Mouse (Mus musculus): ENCODE measurements at regions not wholly inside any gene's neighbourhood (a gene's known extent, or its start where the extent isn't known, plus 50 kb on each side); places are given as distances from the start of the nearest gene placed in this dataset.

DNA sequence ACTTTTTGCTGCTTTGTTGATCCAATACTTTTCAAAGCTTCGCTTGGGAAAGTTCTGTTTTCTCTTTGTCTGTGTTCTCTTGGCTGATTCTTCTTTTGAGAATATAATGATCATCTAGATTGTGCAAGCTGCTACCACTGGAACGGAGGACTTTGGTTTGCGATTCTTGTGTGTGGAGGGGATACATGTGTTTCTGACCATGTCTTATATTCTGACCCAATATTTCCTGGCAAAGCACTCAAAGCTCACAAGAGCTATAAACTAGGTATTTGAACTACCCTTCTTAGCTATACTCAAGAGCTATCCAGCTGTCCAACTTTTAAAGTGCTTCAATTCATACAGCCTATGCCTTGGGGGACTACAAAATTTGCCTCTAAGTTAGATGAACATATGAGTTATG is 96.6 kb upstream of the Paip1 start:
- Histone ChIP-seq H3K27ac (ENCODE audit: insufficient read depth, low read depth) (no peak overlapping the region), H3K4me2 (ENCODE audit: insufficient read depth, low read depth, poor library complexity, severe bottlenecking) (no peak overlapping the region), H3K27me3 (replicated peaks) (no peaks in the 10 kb centered on the region), H3K9ac (ENCODE audit: insufficient read depth, low read depth) (no peak overlapping the region), H3K79me2 (replicated peaks; ENCODE audit: control insufficient read depth, extremely low read depth, insufficient read depth, poor library complexity, severe bottlenecking) (no peaks in the 10 kb centered on the region), H3K4me3 (replicated peaks in 1 of 3; ENCODE audit: low read depth in 2 of 3, low read length in 2 of 3, poor library complexity in 1 of 3) (no peak overlapping the region), H3K36me3 (replicated peaks in 1 of 2; ENCODE audit: control insufficient read depth in 1 of 2, insufficient read depth in 1 of 2, low read length in 1 of 2) (peaks cover 5 to 10% of the 10 kb centered on the region in 2 experiments), H3K4me1 (ENCODE audit: control insufficient read depth in 1 of 2, insufficient read depth in 2 of 2) (peaks cover 0 to 7% of the 10 kb centered on the region in 2 experiments; a peak in 2 of 4 replicates), H3K9me3 (replicated peaks; ENCODE audit: low read length) (no peaks in the 10 kb centered on the region)
- no peak for DNase-seq (ENCODE audit: extremely low read depth)
- dilution Hi-C loops (cut with MboI; ENCODE audit: extremely low pct_ligation_motif_present, extremely low pct_unique_long_range_greater_than_20kb, low sequenced_read_pairs): no loop called here
- TF ChIP-seq ZC3H11A (IDR thresholded peaks at IDR 0.05; ENCODE audit: low read depth, low read length): no peak
- no peak for TF ChIP-seq ELF1 (IDR thresholded peaks at IDR 0.05; ENCODE audit: low read depth, low read length)
- TF ChIP-seq SIN3A (IDR thresholded peaks at IDR 0.05; ENCODE audit: low read length): no peak
- TF ChIP-seq BHLHE40 (IDR thresholded peaks at IDR 0.05; ENCODE audit: low read depth, low read length): no peak
- no peak for TF ChIP-seq RCOR1 (conservative IDR thresholded peaks at IDR 0.05; ENCODE audit: low read depth, low read length)
- no peak for TF ChIP-seq USF1 (IDR thresholded peaks at IDR 0.05; ENCODE audit: low read depth, low read length)
- TF ChIP-seq MAX (IDR thresholded peaks at IDR 0.05; ENCODE audit: low read length): no peak
- in situ Hi-C loops (cut with MboI; ENCODE audit: low pct_ligation_motif_present, low pct_unique_long_range_greater_than_20kb, low sequenced_read_pairs): no loop called here

DNA sequence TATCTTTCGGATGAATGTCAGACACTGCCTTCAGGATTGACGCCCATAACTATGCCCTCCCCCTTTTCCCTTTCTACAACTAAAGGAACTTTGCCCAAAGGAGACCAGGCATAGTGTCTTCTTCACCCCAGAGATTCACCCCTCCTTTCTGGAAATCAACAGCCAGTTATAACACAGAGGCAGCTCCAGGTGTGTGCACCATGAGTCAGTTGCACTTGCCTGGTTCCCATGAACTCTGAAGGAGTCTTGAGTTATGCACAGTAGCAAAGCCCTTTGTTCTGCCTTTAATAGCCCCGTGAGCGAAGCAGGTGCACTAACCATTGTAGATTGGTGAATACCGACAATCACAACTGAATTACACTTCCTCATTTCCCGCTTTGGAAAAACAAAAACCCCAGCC is 94.5 kb upstream of the Paip1 start:
- peaks cover 8 to 20% of the 10 kb centered on the region in 2 experiments for H3K36me3 ChIP-seq (replicated peaks in 1 of 2; ENCODE audit: control insufficient read depth in 1 of 2, insufficient read depth in 1 of 2, low read length in 1 of 2)
- dilution Hi-C loops (cut with MboI; ENCODE audit: extremely low pct_ligation_motif_present, extremely low pct_unique_long_range_greater_than_20kb, low sequenced_read_pairs): no loop called here
- no peak overlapping the region for H3K9ac ChIP-seq (ENCODE audit: insufficient read depth, low read depth)

GRCm38 (mm10) chr13:119337861-119338260 is 90.5 kb upstream of the Paip1 start:
- H3K9me3 ChIP-seq (replicated peaks; ENCODE audit: low read length): no peaks in the 10 kb centered on the region
- no peak overlapping the region for H3K9ac ChIP-seq (ENCODE audit: insufficient read depth, low read depth)
- no peaks in the 10 kb centered on the region for H3K27me3 ChIP-seq (replicated peaks)
- in situ Hi-C loops (cut with MboI; ENCODE audit: low pct_ligation_motif_present, low pct_unique_long_range_greater_than_20kb, low sequenced_read_pairs) (no loop called here), dilution Hi-C loops (cut with MboI; ENCODE audit: extremely low pct_ligation_motif_present, extremely low pct_unique_long_range_greater_than_20kb, low sequenced_read_pairs) (no loop called here)
- H3K4me1 ChIP-seq (ENCODE audit: control insufficient read depth in 1 of 2, insufficient read depth in 2 of 2): no peaks in the 10 kb centered on the region
- H3K4me3 ChIP-seq (replicated peaks in 1 of 3; ENCODE audit: low read depth in 2 of 3, low read length in 2 of 3, poor library complexity in 1 of 3): no peak overlapping the region
- no peak overlapping the region for H3K4me2 ChIP-seq (ENCODE audit: insufficient read depth, low read depth, poor library complexity, severe bottlenecking)
- DNase-seq (ENCODE audit: extremely low read depth): no peak
- H3K79me2 ChIP-seq (replicated peaks; ENCODE audit: control insufficient read depth, extremely low read depth, insufficient read depth, poor library complexity, severe bottlenecking): no peaks in the 10 kb centered on the region
- no peak overlapping the region for H3K27ac ChIP-seq (ENCODE audit: insufficient read depth, low read depth)
- peaks cover 8 to 25% of the 10 kb centered on the region in 2 experiments for H3K36me3 ChIP-seq (replicated peaks in 1 of 2; ENCODE audit: control insufficient read depth in 1 of 2, insufficient read depth in 1 of 2, low read length in 1 of 2)
- TF ChIP-seq RAD21 (IDR thresholded peaks at IDR 0.05; ENCODE audit: low read depth, low read length): no peak
- TF ChIP-seq NELFE (IDR thresholded peaks at IDR 0.05; ENCODE audit: low read depth, low read length): no peak
- no peak for TF ChIP-seq ZKSCAN1 (IDR thresholded peaks at IDR 0.05; ENCODE audit: borderline replicate concordance, low read depth, low read length)
- no peak for TF ChIP-seq PAX5 (IDR thresholded peaks at IDR 0.05; ENCODE audit: low read length)
- TF ChIP-seq UBTF (IDR thresholded peaks at IDR 0.05; ENCODE audit: low read depth, low read length): no peak
- TF ChIP-seq JUND (conservative IDR thresholded peaks at IDR 0.05; ENCODE audit: low read depth, low read length): no peak
- no peak for TF ChIP-seq MXI1 (IDR thresholded peaks at IDR 0.05; ENCODE audit: low read depth, low read length)
- TF ChIP-seq ETS1 (conservative IDR thresholded peaks at IDR 0.05; ENCODE audit: low read depth, low read length): no peak
- no peak for TF ChIP-seq HCFC1 (IDR thresholded peaks at IDR 0.05; ENCODE audit: low read depth, low read length)
- TF ChIP-seq MAZ (IDR thresholded peaks at IDR 0.05; ENCODE audit: low read depth, low read length): no peak
- no peak for TF ChIP-seq IRF4 (IDR thresholded peaks at IDR 0.05; ENCODE audit: low read depth, low read length)
- no peak for TF ChIP-seq CHD2 (IDR thresholded peaks at IDR 0.05; ENCODE audit: low read length)
- TF ChIP-seq ZNF384 (IDR thresholded peaks at IDR 0.05; ENCODE audit: low read depth, low read length): no peak
- no peak for TF ChIP-seq EP300 (IDR thresholded peaks at IDR 0.05; ENCODE audit: low read length)
- TF ChIP-seq MAFK (IDR thresholded peaks at IDR 0.05; ENCODE audit: insufficient replicate concordance, low read length): no peak
- no peak for TF ChIP-seq BHLHE40 (IDR thresholded peaks at IDR 0.05; ENCODE audit: low read depth, low read length)
- TF ChIP-seq KAT2A (IDR thresholded peaks at IDR 0.05; ENCODE audit: insufficient replicate concordance, low read length): no peak
- TF ChIP-seq NRF1 (IDR thresholded peaks at IDR 0.05; ENCODE audit: low read depth, low read length): no peak

More for the DNA sequence above, 94.5 kb upstream of the Paip1 start:
- H3K4me3 ChIP-seq (replicated peaks in 1 of 3; ENCODE audit: low read depth in 2 of 3, low read length in 2 of 3, poor library complexity in 1 of 3): no peak overlapping the region
- no peaks in the 10 kb centered on the region for H3K79me2 ChIP-seq (replicated peaks; ENCODE audit: control insufficient read depth, extremely low read depth, insufficient read depth, poor library complexity, severe bottlenecking)
- in situ Hi-C loops (cut with MboI; ENCODE audit: low pct_ligation_motif_present, low pct_unique_long_range_greater_than_20kb, low sequenced_read_pairs): no loop called here
- H3K9me3 ChIP-seq (replicated peaks; ENCODE audit: low read length): no peaks in the 10 kb centered on the region
- H3K27me3 ChIP-seq (replicated peaks): no peaks in the 10 kb centered on the region
- H3K27ac ChIP-seq (ENCODE audit: insufficient read depth, low read depth): no peak overlapping the region
- TF ChIP-seq TCF12 (IDR thresholded peaks at IDR 0.05; ENCODE audit: low read depth, low read length) (no peak), UBTF (IDR thresholded peaks at IDR 0.05; ENCODE audit: low read depth, low read length) (no peak), KAT2A (IDR thresholded peaks at IDR 0.05; ENCODE audit: insufficient replicate concordance, low read length) (no peak), CTCF (conservative IDR thresholded peaks at IDR 0.05 in 1 of 2, IDR thresholded peaks at IDR 0.05 in 1 of 2; ENCODE audit: low read depth in 2 of 2, low read length in 2 of 2) (no peak), EP300 (IDR thresholded peaks at IDR 0.05; ENCODE audit: low read length) (no peak), JUN (IDR thresholded peaks at IDR 0.05; ENCODE audit: insufficient read depth, low read depth, low read length) (no peak), MEF2A (IDR thresholded peaks at IDR 0.05; ENCODE audit: borderline replicate concordance, low read depth, low read length) (no peak), USF1 (IDR thresholded peaks at IDR 0.05; ENCODE audit: low read depth, low read length) (no peak), NELFE (IDR thresholded peaks at IDR 0.05; ENCODE audit: low read depth, low read length) (no peak), RCOR1 (conservative IDR thresholded peaks at IDR 0.05; ENCODE audit: low read depth, low read length) (no peak)
- DNase-seq (ENCODE audit: extremely low read depth): no peak
- no peak overlapping the region for H3K4me2 ChIP-seq (ENCODE audit: insufficient read depth, low read depth, poor library complexity, severe bottlenecking)
- peaks cover 0 to 7% of the 10 kb centered on the region in 2 experiments; a peak in 2 of 4 replicates for H3K4me1 ChIP-seq (ENCODE audit: control insufficient read depth in 1 of 2, insufficient read depth in 2 of 2)
